Mouse (Mus musculus) ES-E14 (cell line): ENCODE results near the gene Nob1.

Experiments
- CHD2 ChIP-seq: IDR thresholded peaks from 2 replicates; pipeline ENCODE4 v1.6.1; 2014; ENCODE audit warnings: mild to moderate bottlenecking, low read depth, low read length, inconsistent platforms
- ZC3H11A ChIP-seq: IDR thresholded peaks from 2 replicates; pipeline ENCODE4 v1.6.1; 2012; ENCODE audit warnings: low read depth, mild to moderate bottlenecking, inconsistent platforms, low read length, borderline replicate concordance
- ZNF384 ChIP-seq: IDR thresholded peaks from 2 replicates; pipeline ENCODE4 v1.6.1; 2012; ENCODE audit warnings: low read depth, low read length, inconsistent platforms

GRCm38 (mm10) chr8:107435421-107435961 is 10.6 kb upstream of the Nob1 start:
- TF ChIP-seq CHD2 (no peak), ZC3H11A (no peak), ZNF384 (no peak)
